Mouse (Mus musculus): ENCODE measurements around the gene Olfr906.

Olfr906 gene

GRCm38 (mm10) chr9:38486785-38487184 lies at the start of gene Olfr906:
Gene Olfr906, plus strand, starts transcription at chr9:38487085.
- DNase-seq (ENCODE audit: inconsistent age in 2 of 2, low spot score in 1 of 2): no peak

GRCm38 (mm10) chr9:38447352-38447751 lies 39.5 kb upstream of the Olfr906 start, which contains the start of gene Olfr902:
Gene Olfr902, plus strand, starts transcription at chr9:38447652.
- DNase-seq (ENCODE audit: inconsistent age in 2 of 2, low spot score in 1 of 2): no peak

GRCm38 (mm10) chr9:38462844-38463243 lies 24.0 kb upstream of the Olfr906 start, which contains the start of gene Olfr904:
Gene Olfr904, plus strand, starts transcription at chr9:38463144.
- no peak for DNase-seq (ENCODE audit: inconsistent age in 2 of 2, low spot score in 1 of 2)

- no peak for DNase-seq (ENCODE audit: inconsistent age in 2 of 2, low spot score in 1 of 2)
Observed at GRCm38 (mm10) chr9:38470807-38471206, 16.1 kb upstream of the Olfr906 start, which contains the start of gene Olfr905. Gene Olfr905, plus strand, starts transcription at chr9:38471107.

- DNase-seq (ENCODE audit: inconsistent age in 2 of 2, low spot score in 1 of 2): no peak
Observed at GRCm38 (mm10) chr9:38495501-38495900, 8.6 kb downstream of the Olfr906 start, which contains the start of gene Olfr907. Gene Olfr907, plus strand, starts transcription at chr9:38495801.

- DNase-seq (ENCODE audit: inconsistent age in 2 of 2, low spot score in 1 of 2): no peak
Observed at GRCm38 (mm10) chr9:38512353-38512752, 25.5 kb downstream of the Olfr906 start.

- no peak for DNase-seq (ENCODE audit: inconsistent age in 2 of 2, low spot score in 1 of 2)
Observed at GRCm38 (mm10) chr9:38521280-38521679, 34.4 kb downstream of the Olfr906 start, which contains the start of gene Olfr911-ps1. Gene Olfr911-ps1, plus strand, starts transcription at chr9:38521580.

GRCm38 (mm10) chr9:38537549-38537948 lies 50.7 kb downstream of the Olfr906 start, which contains the start of gene Olfr910:
Gene Olfr910, plus strand, starts transcription at chr9:38537849.
- no peak for DNase-seq (ENCODE audit: inconsistent age in 2 of 2, low spot score in 1 of 2)
